Mouse (Mus musculus): ENCODE data around the gene Crtc2. TPM values are rescaled to one million over a fixed set of nuclear protein-coding genes. Genes with fewer than 3 reads are reported as not detected.

Crtc2 gene
- polyA plus RNA-seq, 1 experiment, result 33.7 TPM

DNA sequence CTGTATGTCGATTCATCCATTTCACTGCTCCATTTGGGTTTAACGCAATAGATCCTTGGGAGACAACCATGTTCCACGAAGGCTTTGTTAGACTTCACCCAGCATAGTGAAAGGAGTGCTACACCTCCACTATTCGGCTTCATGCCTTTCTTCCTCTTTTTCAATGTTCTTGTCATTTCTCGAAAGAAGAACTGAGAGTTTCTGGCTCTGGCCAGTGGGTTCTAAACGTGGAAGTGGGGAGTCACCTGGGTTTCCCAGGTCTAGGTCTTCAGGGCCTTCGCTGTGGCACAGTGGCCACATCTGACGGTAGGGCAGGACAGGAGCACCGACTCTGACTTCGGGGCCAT is 10.7 kb downstream of the Crtc2 start:
- peak overlapping the region; percentile 68; the same call in 1 of the 2 replicates for H3K27ac ChIP-seq (ENCODE audit: control insufficient read depth, insufficient read depth, low read depth, low read length)
- peak overlapping the region; percentile 95 for H3K4me3 ChIP-seq (ENCODE audit: control insufficient read depth, low read depth, low read length)
- H3K27me3 ChIP-seq (ENCODE audit: control insufficient read depth, insufficient read depth, low read length), result no peaks in the 10 kb centered on the region
- H3K36me3 ChIP-seq (ENCODE audit: control insufficient read depth, insufficient read depth, low read length), result peaks cover under 1% of the 10 kb centered on the region; the same call in 1 of the 2 replicates
- TF ChIP-seq POLR2A (IDR thresholded peaks at IDR 0.05; ENCODE audit: control insufficient read depth, low read depth, low read length) (no peak), CTCF (IDR thresholded peaks at IDR 0.05; ENCODE audit: control insufficient read depth, insufficient read depth, insufficient replicate concordance, low read depth, low read length) (no peak)
- peaks cover 16% of the 10 kb centered on the region for H3K4me1 ChIP-seq (ENCODE audit: control insufficient read depth, insufficient read depth, low read length)

DNA sequence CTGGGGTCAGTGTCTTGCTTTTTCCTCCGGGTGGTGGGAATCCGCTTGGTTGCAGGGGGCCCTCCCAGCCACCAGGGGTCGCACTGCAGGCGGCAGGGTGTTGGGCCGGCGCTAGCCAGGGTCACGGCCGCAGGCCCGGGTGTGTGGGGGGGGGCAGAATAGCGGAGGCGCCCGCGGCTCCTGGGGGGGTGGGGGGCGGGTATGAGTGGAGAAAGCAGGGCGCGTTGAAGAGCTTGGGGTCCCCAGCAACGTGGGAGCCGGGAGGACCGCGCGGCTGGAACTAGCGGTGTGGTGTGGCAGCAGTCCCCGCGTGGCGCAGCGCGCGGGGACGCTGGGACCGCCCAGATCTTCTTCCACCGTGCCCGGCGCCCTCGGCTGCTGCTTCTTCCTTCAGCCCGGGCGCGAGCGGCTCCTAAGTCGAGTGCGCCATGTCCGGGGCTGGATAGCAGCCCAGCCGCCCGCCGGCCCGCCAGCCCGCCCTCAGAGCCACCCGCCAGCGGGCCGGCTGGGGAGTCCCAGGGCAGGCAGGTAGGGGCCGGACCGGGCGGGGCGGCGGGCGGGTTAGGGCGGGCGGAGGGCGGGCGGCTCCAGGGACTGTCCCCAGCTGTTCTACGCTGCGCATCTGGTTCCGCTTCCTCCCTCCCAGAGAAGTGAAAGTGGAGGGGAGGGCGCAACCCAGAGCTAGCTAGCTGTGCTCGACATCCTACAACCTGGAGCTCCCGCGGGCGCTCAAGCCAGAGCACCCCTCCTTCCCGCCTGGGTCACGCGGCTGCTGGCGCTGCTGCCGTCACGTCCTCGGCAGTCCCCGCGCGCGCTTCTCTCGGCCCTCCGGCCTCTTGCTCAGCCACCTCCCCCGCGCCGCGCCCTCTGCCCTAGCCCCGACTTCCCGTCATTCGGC is 11.3 kb downstream of the Crtc2 start, which contains the start of gene Dennd4b:
TSS of gene Dennd4b (plus strand) at position 152 of the 898 bp plus-strand sequence.
- peak within 1 kb of the TSS; percentile 77 for H3K27ac ChIP-seq (ENCODE audit: control insufficient read depth, insufficient read depth, low read depth, low read length)
- H3K27me3 ChIP-seq (ENCODE audit: control insufficient read depth, insufficient read depth, low read length), result no peaks in the 10 kb centered on the region
- peaks cover 16% of the 10 kb centered on the region for H3K4me1 ChIP-seq (ENCODE audit: control insufficient read depth, insufficient read depth, low read length)
- H3K4me3 ChIP-seq (ENCODE audit: control insufficient read depth, low read depth, low read length), result peak within 1 kb of the TSS; percentile 95
- no peaks in the 10 kb centered on the region; the same call in 1 of the 2 replicates for H3K36me3 ChIP-seq (ENCODE audit: control insufficient read depth, insufficient read depth, low read length)
- TF ChIP-seq POLR2A (IDR thresholded peaks at IDR 0.05; ENCODE audit: control insufficient read depth, low read depth, low read length) (peak; percentile 49), CTCF (IDR thresholded peaks at IDR 0.05; ENCODE audit: control insufficient read depth, insufficient read depth, insufficient replicate concordance, low read depth, low read length) (peak; percentile 84)

DNA sequence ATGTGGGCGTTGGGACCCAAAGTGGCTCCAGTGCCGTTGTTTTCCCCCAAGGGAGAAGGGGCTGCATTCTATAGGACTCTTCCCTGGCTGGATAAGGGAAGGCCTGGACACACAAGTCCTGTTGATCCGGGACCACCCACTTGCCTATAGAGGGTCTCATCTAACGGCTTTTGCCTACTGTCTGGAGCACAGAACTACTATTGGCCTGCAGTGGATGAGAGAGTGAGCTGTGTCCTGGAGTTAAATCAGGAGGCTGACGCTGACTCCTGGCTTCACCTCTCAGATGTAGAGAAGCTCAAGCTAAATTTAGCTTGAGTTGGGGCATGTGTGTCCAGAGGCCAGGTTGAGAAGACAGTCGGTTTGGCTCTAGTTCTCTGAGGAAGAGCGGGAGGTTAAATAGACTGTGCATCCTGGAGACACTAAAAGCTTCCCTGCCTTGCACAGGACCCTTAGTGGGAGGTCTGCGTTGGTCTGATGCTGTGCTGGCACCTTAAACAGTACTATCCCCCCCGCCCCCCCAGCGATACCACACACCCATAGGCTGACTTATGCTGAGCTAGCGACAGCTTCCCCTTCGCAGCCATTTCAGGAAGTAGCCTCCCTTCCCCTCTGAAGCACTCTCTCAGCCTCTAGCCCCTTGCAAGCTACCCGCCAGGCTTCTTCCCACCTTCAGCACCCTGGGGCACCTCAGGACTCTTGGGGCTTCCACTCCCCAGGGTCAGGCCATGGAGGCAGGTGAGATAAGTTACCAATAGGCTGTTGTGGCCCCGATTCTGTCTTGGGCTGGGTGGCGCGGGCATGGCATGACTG is 12.2 kb downstream of the Crtc2 start:
- peak overlapping the region; percentile 72 for H3K27ac ChIP-seq (ENCODE audit: control insufficient read depth, insufficient read depth, low read depth, low read length)
- H3K4me3 ChIP-seq (ENCODE audit: control insufficient read depth, low read depth, low read length), result peak overlapping the region; percentile 95
- peaks cover 18% of the 10 kb centered on the region for H3K4me1 ChIP-seq (ENCODE audit: control insufficient read depth, insufficient read depth, low read length)
- TF ChIP-seq CTCF (IDR thresholded peaks at IDR 0.05; ENCODE audit: control insufficient read depth, insufficient read depth, insufficient replicate concordance, low read depth, low read length) (no peak), POLR2A (IDR thresholded peaks at IDR 0.05; ENCODE audit: control insufficient read depth, low read depth, low read length) (no peak)
- no peaks in the 10 kb centered on the region; the same call in 1 of the 2 replicates for H3K36me3 ChIP-seq (ENCODE audit: control insufficient read depth, insufficient read depth, low read length)
- no peaks in the 10 kb centered on the region for H3K27me3 ChIP-seq (ENCODE audit: control insufficient read depth, insufficient read depth, low read length)

DNA sequence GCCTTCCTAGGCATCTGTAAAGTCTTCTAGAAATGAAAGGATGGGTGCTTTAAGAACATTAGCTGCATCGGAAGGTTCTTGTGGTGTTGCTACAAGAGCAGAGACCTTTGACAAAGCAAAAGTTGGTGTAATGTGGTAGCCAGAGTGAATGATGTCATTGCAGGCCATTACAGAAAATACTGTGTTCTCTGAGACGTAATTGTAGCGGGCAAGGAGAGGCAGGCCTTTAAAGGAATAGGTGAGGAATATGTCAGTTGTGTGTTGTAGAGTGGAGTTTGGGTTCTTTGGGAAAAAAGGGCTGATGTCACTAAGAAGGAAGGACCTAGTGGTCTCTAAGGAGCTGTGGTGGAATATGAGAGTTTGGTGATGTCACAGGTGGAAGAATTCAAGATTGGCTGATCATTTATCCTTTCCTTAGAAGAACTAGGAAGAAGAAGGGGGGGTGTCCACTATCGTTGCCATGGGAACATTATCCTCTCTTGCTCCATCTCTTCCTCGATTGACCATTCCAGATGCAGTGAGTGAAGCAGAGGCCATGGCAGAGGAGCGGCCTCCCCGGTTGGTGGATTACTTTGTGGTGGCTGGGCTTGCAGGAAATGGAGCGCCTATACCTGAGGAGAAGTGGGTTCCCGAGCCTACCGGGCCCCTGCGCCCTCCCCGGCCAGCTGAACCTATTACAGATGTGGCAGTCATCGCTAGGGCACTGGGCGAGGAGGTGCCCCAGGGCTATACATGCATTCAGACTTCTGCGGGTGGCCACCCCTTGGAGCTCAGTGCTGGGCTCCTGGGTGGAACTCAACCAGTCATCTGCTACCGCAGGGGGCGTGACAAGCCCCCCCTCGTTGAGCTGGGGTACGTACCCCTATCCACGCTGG is 13.2 kb downstream of the Crtc2 start:
- no peaks in the 10 kb centered on the region; the same call in 1 of the 2 replicates for H3K36me3 ChIP-seq (ENCODE audit: control insufficient read depth, insufficient read depth, low read length)
- H3K27ac ChIP-seq (ENCODE audit: control insufficient read depth, insufficient read depth, low read depth, low read length), result no peak overlapping the region
- peaks cover 18% of the 10 kb centered on the region for H3K4me1 ChIP-seq (ENCODE audit: control insufficient read depth, insufficient read depth, low read length)
- TF ChIP-seq CTCF (IDR thresholded peaks at IDR 0.05; ENCODE audit: control insufficient read depth, insufficient read depth, insufficient replicate concordance, low read depth, low read length), result no peak
- no peak; the same call in 1 of the 2 replicates for TF ChIP-seq POLR2A (IDR thresholded peaks at IDR 0.05; ENCODE audit: control insufficient read depth, low read depth, low read length)
- no peaks in the 10 kb centered on the region for H3K27me3 ChIP-seq (ENCODE audit: control insufficient read depth, insufficient read depth, low read length)
- H3K4me3 ChIP-seq (ENCODE audit: control insufficient read depth, low read depth, low read length), result peak overlapping the region; percentile 95

DNA sequence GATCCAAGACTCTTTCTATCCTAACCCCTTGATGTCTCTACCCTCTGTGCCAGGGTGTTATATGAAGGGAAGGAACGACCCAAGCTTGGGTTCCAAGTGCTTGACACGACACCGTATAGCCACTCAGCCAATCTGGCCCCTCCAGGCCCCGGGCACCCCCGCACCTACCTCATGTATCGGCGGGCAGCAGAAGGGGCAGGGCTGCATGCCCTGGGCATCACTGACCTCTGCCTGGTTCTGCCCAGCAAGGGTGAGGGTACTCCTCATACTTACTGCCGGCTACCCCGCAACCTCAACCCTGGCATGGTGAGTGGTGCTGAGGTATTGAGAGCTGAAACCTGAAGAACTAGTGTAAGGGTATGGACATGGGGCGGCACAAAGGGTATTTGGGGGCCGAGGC is 14.2 kb downstream of the Crtc2 start:
- no peaks in the 10 kb centered on the region for H3K27me3 ChIP-seq (ENCODE audit: control insufficient read depth, insufficient read depth, low read length)
- TF ChIP-seq CTCF (IDR thresholded peaks at IDR 0.05; ENCODE audit: control insufficient read depth, insufficient read depth, insufficient replicate concordance, low read depth, low read length) (no peak), POLR2A (IDR thresholded peaks at IDR 0.05; ENCODE audit: control insufficient read depth, low read depth, low read length) (no peak)
- no peak overlapping the region for H3K27ac ChIP-seq (ENCODE audit: control insufficient read depth, insufficient read depth, low read depth, low read length)
- H3K4me1 ChIP-seq (ENCODE audit: control insufficient read depth, insufficient read depth, low read length), result peaks cover 18% of the 10 kb centered on the region
- H3K4me3 ChIP-seq (ENCODE audit: control insufficient read depth, low read depth, low read length), result peak overlapping the region; percentile 84
- H3K36me3 ChIP-seq (ENCODE audit: control insufficient read depth, insufficient read depth, low read length), result no peaks in the 10 kb centered on the region

DNA sequence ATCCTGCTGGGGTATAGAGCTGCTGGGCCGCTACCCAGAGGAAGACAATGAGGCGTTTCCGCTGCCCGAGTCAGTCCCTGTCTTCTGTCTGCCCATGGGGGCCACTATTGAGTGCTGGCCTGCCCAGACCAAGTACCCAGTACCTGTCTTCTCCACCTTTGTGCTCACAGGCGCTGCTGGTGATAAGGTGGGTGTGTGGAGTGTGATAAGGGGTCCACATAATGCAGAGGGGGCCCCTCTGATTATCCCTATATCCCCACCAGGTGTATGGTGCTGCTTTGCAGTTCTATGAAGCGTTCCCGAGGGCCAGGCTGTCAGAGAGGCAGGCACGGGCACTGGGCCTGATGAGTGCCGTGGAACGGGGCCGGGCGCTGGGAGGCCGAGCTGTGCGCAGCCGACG is 15.0 kb downstream of the Crtc2 start:
- no peak for TF ChIP-seq POLR2A (IDR thresholded peaks at IDR 0.05; ENCODE audit: control insufficient read depth, low read depth, low read length)
- TF ChIP-seq CTCF (IDR thresholded peaks at IDR 0.05; ENCODE audit: control insufficient read depth, insufficient read depth, insufficient replicate concordance, low read depth, low read length), result no peak
- Histone ChIP-seq H3K27me3 (ENCODE audit: control insufficient read depth, insufficient read depth, low read length) (no peaks in the 10 kb centered on the region), H3K4me1 (ENCODE audit: control insufficient read depth, insufficient read depth, low read length) (peaks cover 25% of the 10 kb centered on the region), H3K27ac (ENCODE audit: control insufficient read depth, insufficient read depth, low read depth, low read length) (no peak overlapping the region), H3K4me3 (ENCODE audit: control insufficient read depth, low read depth, low read length) (peak overlapping the region; percentile 84), H3K36me3 (ENCODE audit: control insufficient read depth, insufficient read depth, low read length) (no peaks in the 10 kb centered on the region)

Data from testis, adult 2 months (tissue).